Mouse (Mus musculus) midbrain, embryonic 15.5 days (tissue): ENCODE measurements around the gene Ovca2. TPM values are rescaled to one million over a fixed set of nuclear protein-coding genes. Genes with fewer than 3 reads are reported as not detected.

ENCODE experiments used
- ATAC-seq: fragments of 200-750 bp; cut with Nextera tagmentation; replicated peaks from 2 replicates; pipeline ENCODE4 v1.8.0; 2017; ENCODE audit warnings: moderate TSS enrichment
- H3K27ac ChIP-seq: fragments of 300-500 bp; sonication (generic); 2 replicates; pipeline ENCODE4 v1.5.1; 2015; ENCODE audit warnings: mild to moderate bottlenecking, inconsistent platforms
- H3K27me3 ChIP-seq: fragments of 300-500 bp; sonication (generic); replicated peaks from 2 replicates; pipeline ENCODE4 v1.6.1; 2015; ENCODE audit warnings: inconsistent platforms
- H3K36me3 ChIP-seq: fragments of 300-500 bp; sonication (generic); replicated peaks from 2 replicates; pipeline ENCODE4 v1.6.1; 2015; ENCODE audit warnings: inconsistent platforms
- H3K4me1 ChIP-seq: fragments of 300-500 bp; sonication (generic); 2 replicates; pipeline ENCODE4 v1.6.1; 2015; ENCODE audit warnings: inconsistent platforms
- H3K4me2 ChIP-seq: fragments of 300-500 bp; sonication (generic); 2 replicates; pipeline ENCODE4 v1.6.1; 2015; ENCODE audit warnings: inconsistent platforms, mild to moderate bottlenecking, moderate library complexity
- H3K4me3 ChIP-seq: fragments of 300-500 bp; sonication (generic); 2 replicates; pipeline ENCODE4 v1.5.1; 2015; ENCODE audit warnings: mild to moderate bottlenecking, inconsistent platforms
- H3K9ac ChIP-seq: fragments of 300-500 bp; sonication (generic); 2 replicates; pipeline ENCODE4 v1.6.1; 2015; ENCODE audit warnings: mild to moderate bottlenecking, inconsistent platforms
- H3K9me3 ChIP-seq: fragments of 300-500 bp; sonication (generic); 2 replicates; pipeline ENCODE4 v1.6.1; 2016; ENCODE audit warnings: inconsistent platforms
- WGBS: fragments of 180-500 bp; shearing (Covaris S2); methylation state at CpG from one replicate; pipeline ENCODE4 v1.1.7; 2015; ENCODE audit warnings: mixed read lengths; 5-methylcytosine and 5-hydroxymethylcytosine counted together
- polyA plus RNA-seq: library from polyadenylated mRNA; unstranded; fragments of >200 nt; fragmentation: Nextera tagmentation; extraction: Ambion mirVana; gene quantifications from 2 replicates; pipeline ENCODE4 v1.2.1, GENCODE M21; 2015

The Ovca2 gene
- polyA plus RNA-seq, 1 experiment from 2014 or later, result 15.4 TPM

GRCm38 (mm10) chr11:75158432-75158831 is 20.2 kb downstream of the Ovca2 start:
- ATAC-seq, result no peak
- Histone ChIP-seq H3K4me1 (no peaks in the 10 kb centered on the region), H3K4me2 (no peak overlapping the region), H3K4me3 (no peak overlapping the region), H3K27ac (no peak overlapping the region), H3K9ac (no peak overlapping the region), H3K27me3 (peaks cover 9% of the 10 kb centered on the region), H3K36me3 (peaks cover 10% of the 10 kb centered on the region; the same call in 1 of the 2 replicates), H3K9me3 (no peaks in the 10 kb centered on the region)
- WGBS, result 96% methylated on average over 14 of the region's 14 CpGs

- Histone ChIP-seq H3K36me3 (peaks cover 8% of the 10 kb centered on the region; the same call in 1 of the 2 replicates), H3K27ac (no peak overlapping the region), H3K4me1 (no peaks in the 10 kb centered on the region), H3K9ac (no peak overlapping the region), H3K9me3 (no peaks in the 10 kb centered on the region), H3K4me2 (no peak overlapping the region), H3K4me3 (no peak overlapping the region), H3K27me3 (peaks cover 5% of the 10 kb centered on the region; the same call in 1 of the 2 replicates)
- no peak for ATAC-seq
- WGBS, result 51% methylated on average over 2 of the region's 2 CpGs
Observed at GRCm38 (mm10) chr11:75157901-75158300, 20.7 kb downstream of the Ovca2 start.

- WGBS, result 62% methylated on average over 4 of the region's 4 CpGs
- no peaks in the 10 kb centered on the region for H3K9me3 ChIP-seq
- no peaks in the 10 kb centered on the region for H3K27me3 ChIP-seq
- H3K9ac ChIP-seq, result no peak overlapping the region
- H3K4me2 ChIP-seq, result no peak overlapping the region
- no peak overlapping the region for H3K27ac ChIP-seq
- H3K4me1 ChIP-seq, result no peaks in the 10 kb centered on the region
- H3K36me3 ChIP-seq, result peaks cover 7% of the 10 kb centered on the region; the same call in 1 of the 2 replicates
- no peak for ATAC-seq
- no peak overlapping the region for H3K4me3 ChIP-seq
Observed at GRCm38 (mm10) chr11:75157037-75157436, 21.6 kb downstream of the Ovca2 start.

- H3K4me1 ChIP-seq, result no peaks in the 10 kb centered on the region
- H3K27me3 ChIP-seq, result no peaks in the 10 kb centered on the region
- no peak for ATAC-seq
- WGBS, result 77% methylated on average over 5 of the region's 5 CpGs
- H3K36me3 ChIP-seq, result peaks cover 7% of the 10 kb centered on the region; the same call in 1 of the 2 replicates
- H3K9ac ChIP-seq, result no peak overlapping the region
- no peak overlapping the region for H3K4me3 ChIP-seq
- no peak overlapping the region for H3K27ac ChIP-seq
- no peak overlapping the region for H3K4me2 ChIP-seq
- H3K9me3 ChIP-seq, result no peaks in the 10 kb centered on the region
Observed at GRCm38 (mm10) chr11:75156416-75156815, 22.2 kb downstream of the Ovca2 start.

GRCm38 (mm10) chr11:75155985-75156384 is 22.6 kb downstream of the Ovca2 start:
- no peaks in the 10 kb centered on the region for H3K4me1 ChIP-seq
- no peak overlapping the region for H3K27ac ChIP-seq
- H3K4me3 ChIP-seq, result no peak overlapping the region
- 81% methylated on average over 6 of the region's 6 CpGs for WGBS
- peaks cover 7% of the 10 kb centered on the region; the same call in 1 of the 2 replicates for H3K36me3 ChIP-seq
- H3K4me2 ChIP-seq, result no peak overlapping the region
- H3K9ac ChIP-seq, result no peak overlapping the region
- no peak for ATAC-seq
- H3K27me3 ChIP-seq, result no peaks in the 10 kb centered on the region
- no peaks in the 10 kb centered on the region for H3K9me3 ChIP-seq

GRCm38 (mm10) chr11:75154053-75154585 is 24.5 kb downstream of the Ovca2 start:
- peaks cover 12% of the 10 kb centered on the region; the same call in 1 of the 2 replicates for H3K36me3 ChIP-seq
- no peak for ATAC-seq
- H3K27me3 ChIP-seq, result no peaks in the 10 kb centered on the region
- no peak overlapping the region for H3K27ac ChIP-seq
- no peak overlapping the region for H3K4me2 ChIP-seq
- no peak overlapping the region for H3K9ac ChIP-seq
- H3K4me1 ChIP-seq, result no peaks in the 10 kb centered on the region
- H3K4me3 ChIP-seq, result no peak overlapping the region
- 76% methylated on average over 6 of the region's 6 CpGs for WGBS
- H3K9me3 ChIP-seq, result no peaks in the 10 kb centered on the region

- ATAC-seq, result no peak
Observed at GRCm38 (mm10) chr11:75152603-75153557, 25.8 kb downstream of the Ovca2 start.

GRCm38 (mm10) chr11:75150346-75150745 is 28.3 kb downstream of the Ovca2 start:
- peaks cover 16% of the 10 kb centered on the region for H3K4me1 ChIP-seq
- H3K27ac ChIP-seq, result no peak overlapping the region
- no peaks in the 10 kb centered on the region for H3K27me3 ChIP-seq
- 88% methylated on average over 1 of the region's 1 CpGs for WGBS
- no peaks in the 10 kb centered on the region for H3K9me3 ChIP-seq
- ATAC-seq, result no peak
- no peak overlapping the region for H3K9ac ChIP-seq
- H3K4me2 ChIP-seq, result no peak overlapping the region
- no peak overlapping the region for H3K4me3 ChIP-seq
- peaks cover 12% of the 10 kb centered on the region; the same call in 1 of the 2 replicates for H3K36me3 ChIP-seq

More at GRCm38 (mm10) chr11:75152603-75153557, 25.8 kb downstream of the Ovca2 start:
- 81% methylated on average over 18 of the region's 18 CpGs for WGBS
- H3K4me3 ChIP-seq, result no peak overlapping the region
- no peak overlapping the region for H3K27ac ChIP-seq
- H3K27me3 ChIP-seq, result no peaks in the 10 kb centered on the region
- no peaks in the 10 kb centered on the region for H3K9me3 ChIP-seq
- no peak overlapping the region for H3K4me2 ChIP-seq
- peaks cover 12% of the 10 kb centered on the region; the same call in 1 of the 2 replicates for H3K36me3 ChIP-seq
- peaks cover 4% of the 10 kb centered on the region for H3K4me1 ChIP-seq
- no peak overlapping the region for H3K9ac ChIP-seq

GRCm38 (mm10) chr11:75148332-75149035 is 30.2 kb downstream of the Ovca2 start:
- H3K9me3 ChIP-seq, result no peaks in the 10 kb centered on the region
- 94% methylated on average over 11 of the region's 11 CpGs for WGBS
- H3K4me1 ChIP-seq, result peaks cover 16% of the 10 kb centered on the region
- no peaks in the 10 kb centered on the region for H3K27me3 ChIP-seq
- no peak for ATAC-seq
- H3K27ac ChIP-seq, result peak overlapping the region; percentile 78; the same call in 1 of the 2 replicates
- H3K36me3 ChIP-seq, result peaks cover 20% of the 10 kb centered on the region; the same call in 1 of the 2 replicates
- no peak overlapping the region for H3K4me3 ChIP-seq
- no peak overlapping the region for H3K4me2 ChIP-seq
- no peak overlapping the region for H3K9ac ChIP-seq

- Histone ChIP-seq H3K9ac (no peak overlapping the region), H3K27me3 (no peaks in the 10 kb centered on the region), H3K4me3 (no peak overlapping the region), H3K4me2 (no peak overlapping the region), H3K4me1 (peaks cover 16% of the 10 kb centered on the region), H3K9me3 (no peaks in the 10 kb centered on the region), H3K36me3 (peaks cover 20% of the 10 kb centered on the region; the same call in 1 of the 2 replicates), H3K27ac (peak overlapping the region; percentile 78)
- 0 out of 2 replicates have a peak, but pooled peaks have one; percentile 24 for ATAC-seq
- whole genome bisulfite sequencing, result 57% methylated on average over 3 of the region's 3 CpGs
Observed at GRCm38 (mm10) chr11:75147846-75148168, 30.8 kb downstream of the Ovca2 start.

GRCm38 (mm10) chr11:75147106-75147845 is 31.4 kb downstream of the Ovca2 start:
- no peaks in the 10 kb centered on the region for H3K9me3 ChIP-seq
- H3K27me3 ChIP-seq, result no peaks in the 10 kb centered on the region
- no peak overlapping the region for H3K4me3 ChIP-seq
- H3K4me1 ChIP-seq, result peaks cover 16% of the 10 kb centered on the region
- H3K27ac ChIP-seq, result peak overlapping the region; percentile 78
- WGBS, result 42% methylated on average over 11 of the region's 11 CpGs
- no peak overlapping the region for H3K9ac ChIP-seq
- ATAC-seq, result peak; percentile 71; the same call in 1 of the 2 replicates
- peaks cover 20% of the 10 kb centered on the region; the same call in 1 of the 2 replicates for H3K36me3 ChIP-seq
- no peak overlapping the region for H3K4me2 ChIP-seq
